Mouse (Mus musculus) layer of hippocampus, adult 8-10 months (tissue): ENCODE data around the gene Slc43a2. TPM values are rescaled to one million over a fixed set of nuclear protein-coding genes. Genes with fewer than 3 reads are reported as not detected.
A peak's percentile ranks its signal among the peaks of the same experiment; 100 is the strongest.

Experiments
- DNase-seq, 2 experiments: peaks; one replicate each; pipeline ENCODE4 v3.0.0; 2022; ENCODE audit warnings: low spot score in 2 of 2
- total RNA-seq, 4 experiments: library from RNA; stranded (reverse); gene quantifications; 2 replicates each; pipeline ENCODE4 v1.2.4; 2022

Gene Slc43a2
- 10 to 100 TPM; 42.6 to 55.5 (median 52.7) TPM for total RNA-seq

DNA sequence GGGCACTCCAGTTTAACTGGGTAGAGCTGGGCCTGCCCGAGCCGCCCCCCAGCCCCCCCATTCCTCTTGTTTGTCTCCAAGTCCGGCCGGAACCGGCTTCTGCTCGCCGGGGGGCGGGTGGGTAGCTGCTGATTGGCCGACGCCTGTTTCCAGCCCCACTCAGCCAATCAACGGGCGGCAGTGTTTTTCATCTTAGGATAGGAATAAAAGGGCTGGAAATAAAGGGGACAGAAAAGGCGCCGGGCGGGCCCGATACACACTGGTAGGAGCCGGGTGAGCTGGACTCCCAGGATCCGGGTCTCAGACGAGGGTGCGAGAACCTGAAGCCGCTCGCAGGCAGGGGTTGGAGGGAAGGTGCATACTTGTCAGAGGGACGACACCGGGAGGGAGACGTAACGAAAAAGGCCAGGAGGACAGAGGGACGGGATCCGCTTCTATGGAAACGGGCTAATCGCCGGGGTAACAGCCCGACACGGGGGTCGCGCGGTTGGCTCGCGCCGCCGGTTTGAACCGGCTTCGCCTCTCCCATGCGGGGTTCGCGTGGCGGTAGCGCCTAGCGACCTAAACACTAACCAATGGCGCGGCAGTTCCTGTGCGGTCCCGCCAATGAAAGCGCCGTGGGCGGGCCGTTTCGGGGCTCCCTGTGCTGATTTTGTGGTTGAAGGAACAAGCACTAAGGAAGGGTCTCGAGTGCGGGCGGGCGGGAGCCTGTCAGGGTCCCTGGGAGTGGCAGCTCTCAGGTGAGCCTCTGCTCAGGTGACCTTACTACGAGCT is at the start of gene Slc43a2:
Gene Slc43a2 (plus strand): TSS at position 226 of the 774 bp plus-strand sequence.
- DNase-seq = peak; percentile 98

DNA sequence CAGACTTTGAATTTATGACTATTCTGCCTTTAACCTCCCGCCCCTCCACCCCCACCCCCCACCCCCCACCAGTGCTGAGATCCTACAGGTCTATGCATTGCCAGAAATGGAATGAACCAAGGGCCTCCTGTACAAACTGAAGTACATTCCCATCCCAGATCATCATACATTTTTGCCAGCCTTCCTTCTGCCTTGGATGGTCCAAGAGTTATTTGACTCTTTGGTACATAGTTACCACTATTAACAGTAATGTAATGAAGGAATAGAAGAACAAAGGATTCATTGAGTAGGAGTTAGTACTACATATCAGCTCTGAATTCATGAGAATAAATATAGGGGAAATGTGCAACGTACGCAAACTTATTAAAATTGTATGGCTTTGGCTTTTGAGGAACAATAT is 45.3 kb upstream of the Slc43a2 start:
- DNase-seq = no peak

DNA sequence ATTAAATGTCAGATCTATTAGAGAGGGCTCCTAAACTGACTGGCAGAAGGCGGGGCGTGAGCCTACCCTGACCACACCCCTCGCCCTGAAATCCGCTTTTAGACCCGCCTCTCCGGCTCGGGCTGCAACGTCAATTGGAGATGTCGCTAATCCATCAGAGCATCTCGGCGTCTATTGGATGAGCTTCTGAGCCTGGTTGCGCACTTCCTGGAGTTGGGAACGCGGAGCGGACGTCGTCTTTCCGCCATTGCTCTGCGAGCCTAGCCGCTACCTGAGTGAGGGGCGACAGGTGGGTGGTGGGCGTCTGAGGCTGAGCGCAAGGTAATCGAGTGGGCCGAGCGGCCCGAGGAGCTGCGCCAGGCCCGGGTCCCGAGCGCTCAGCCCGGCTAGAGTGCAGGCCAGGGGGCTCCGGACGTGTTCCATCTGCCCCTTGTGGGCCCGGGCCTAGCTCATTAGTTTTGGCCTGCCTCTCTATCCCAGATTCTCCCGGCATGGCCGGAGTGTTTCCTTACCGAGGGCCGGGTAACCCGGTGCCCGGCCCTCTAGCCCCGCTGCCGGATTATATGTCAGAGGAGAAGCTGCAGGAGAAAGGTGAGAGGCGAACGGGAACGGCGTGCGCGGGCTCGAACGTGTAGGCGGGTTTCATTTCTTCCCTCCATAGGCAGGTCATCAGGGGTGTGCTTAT is 44.8 kb upstream of the Slc43a2 start, which contains the start of gene Prpf8:
Gene Prpf8 (plus strand): TSS at position 216 of the 685 bp plus-strand sequence.
- peak; percentile 98 to 99 for DNase-seq

GRCm38 (mm10) chr11:75487496-75487895 is 44.0 kb upstream of the Slc43a2 start:
- DNase-seq = no peak

- no peak for DNase-seq
Observed at GRCm38 (mm10) chr11:75494296-75495049, 37.0 kb upstream of the Slc43a2 start.

DNA sequence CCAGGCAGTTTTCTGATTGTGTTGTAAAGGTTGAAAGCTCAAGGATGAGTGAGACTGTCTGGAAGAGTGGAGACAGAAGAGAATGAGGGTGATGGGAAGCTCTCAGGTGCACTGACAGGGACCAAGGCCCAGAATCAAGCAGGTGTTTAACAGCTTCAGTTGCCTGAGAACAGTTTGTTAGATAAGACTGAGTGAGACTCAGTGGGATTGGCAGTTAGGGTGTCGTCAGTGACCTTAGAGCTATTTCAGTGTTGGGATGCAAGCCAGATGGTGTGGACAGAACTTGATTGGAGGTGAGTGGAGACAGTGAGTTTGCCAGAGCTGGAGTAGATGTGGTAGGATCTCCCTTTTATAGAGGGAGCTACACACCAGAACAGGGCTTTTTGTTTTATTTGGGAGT is 33.4 kb upstream of the Slc43a2 start:
- DNase-seq = no peak

- no peak for DNase-seq
Observed at GRCm38 (mm10) chr11:75508162-75508561, 23.3 kb upstream of the Slc43a2 start.

- no peak for DNase-seq
Observed at GRCm38 (mm10) chr11:75508904-75509303, 22.6 kb upstream of the Slc43a2 start.

GRCm38 (mm10) chr11:75509741-75510626 is 21.5 kb upstream of the Slc43a2 start, which contains the start of gene Rilp:
TSS of gene Rilp (plus strand) at chr11:75510094.
- no peak for DNase-seq

GRCm38 (mm10) chr11:75510627-75510993 is 20.9 kb upstream of the Slc43a2 start:
- peak; percentile 81 to 88 for DNase-seq

GRCm38 (mm10) chr11:75511213-75511612 is 20.3 kb upstream of the Slc43a2 start:
- no peak for DNase-seq

- DNase-seq = no peak
Observed at GRCm38 (mm10) chr11:75512301-75513018, 19.0 kb upstream of the Slc43a2 start.

DNA sequence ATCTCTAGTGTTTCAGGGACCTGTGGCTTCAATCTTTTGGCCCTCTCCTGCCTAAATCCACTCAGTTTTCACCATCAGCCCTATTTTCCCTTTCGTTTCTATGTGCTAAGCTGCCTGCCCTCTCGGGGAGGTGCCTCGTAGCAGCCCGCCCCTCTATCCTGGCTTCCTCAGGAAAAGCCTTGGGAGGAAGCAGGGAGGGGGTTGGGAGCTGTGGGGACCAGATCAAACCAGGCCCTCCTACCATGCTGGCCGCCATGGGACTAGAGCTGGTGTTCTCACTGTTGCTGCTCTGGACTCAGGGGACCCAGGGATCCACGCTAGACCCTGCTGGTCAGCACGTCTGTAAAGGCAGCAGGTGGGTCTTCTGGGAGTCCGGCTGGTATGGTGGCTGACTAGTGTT is 18.2 kb upstream of the Slc43a2 start, which contains the start of gene Scarf1:
Gene Scarf1 (plus strand): TSS at position 205 of the 400 bp plus-strand sequence.
- DNase-seq = no peak

- no peak for DNase-seq
Observed at GRCm38 (mm10) chr11:75515186-75515585, 16.3 kb upstream of the Slc43a2 start.

DNA sequence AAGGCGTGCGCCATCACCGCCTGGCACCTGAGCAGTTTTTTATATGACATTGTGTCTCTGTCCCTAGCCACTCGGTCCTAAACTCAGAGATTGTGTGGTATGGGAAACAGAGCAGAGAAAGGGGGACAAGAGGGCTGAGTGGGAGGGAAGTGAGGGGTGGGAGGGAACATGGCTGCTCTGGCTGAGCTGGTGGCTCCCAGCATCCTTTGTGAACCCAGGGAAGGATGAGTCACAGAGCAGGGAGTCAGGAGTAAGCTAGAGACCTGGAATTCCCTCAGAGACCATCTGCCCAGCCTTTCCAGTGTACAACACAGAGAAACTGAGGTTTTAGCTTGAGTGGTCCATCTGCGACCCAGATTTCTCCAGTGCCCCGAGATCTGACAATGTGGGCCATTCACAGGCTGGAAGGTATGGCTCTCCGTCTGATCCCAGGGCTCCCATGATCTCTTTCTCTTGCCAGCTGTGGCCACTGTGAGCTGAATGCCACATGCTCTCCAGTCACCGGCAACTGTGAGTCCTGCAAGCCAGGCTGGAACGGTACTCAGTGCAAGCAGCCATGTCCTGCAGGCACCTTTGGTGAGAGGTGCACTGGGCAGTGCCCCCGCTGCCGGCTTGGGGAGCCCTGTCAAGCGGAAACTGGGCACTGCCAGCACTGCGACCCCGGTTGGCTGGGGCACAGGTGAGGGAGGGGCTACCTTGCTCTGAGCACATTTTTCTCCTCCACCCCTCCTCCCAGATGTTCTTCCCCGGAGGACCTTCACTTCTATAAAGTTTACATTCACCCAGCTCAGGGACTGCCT is 11.5 kb upstream of the Slc43a2 start:
- no peak for DNase-seq

DNA sequence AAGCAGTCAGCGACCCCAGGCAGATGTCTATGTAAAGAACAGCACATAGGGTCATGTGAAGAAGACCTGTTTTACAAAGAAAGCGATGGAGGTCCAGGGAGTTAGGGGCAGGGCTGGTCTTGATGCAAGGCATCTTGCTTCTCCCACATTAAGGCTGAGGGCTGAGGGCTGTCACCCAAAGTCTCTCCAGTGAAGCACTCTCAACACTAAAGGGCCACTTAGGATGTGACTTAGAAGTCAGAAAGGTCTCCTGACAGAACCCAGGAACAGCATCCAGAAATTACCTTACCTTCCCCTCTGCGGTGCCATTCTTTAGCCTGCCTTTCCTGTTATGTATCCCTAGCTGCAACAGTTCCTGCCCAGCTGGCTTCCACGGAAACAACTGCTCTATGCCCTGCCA is 9.9 kb upstream of the Slc43a2 start:
- no peak for DNase-seq

DNA sequence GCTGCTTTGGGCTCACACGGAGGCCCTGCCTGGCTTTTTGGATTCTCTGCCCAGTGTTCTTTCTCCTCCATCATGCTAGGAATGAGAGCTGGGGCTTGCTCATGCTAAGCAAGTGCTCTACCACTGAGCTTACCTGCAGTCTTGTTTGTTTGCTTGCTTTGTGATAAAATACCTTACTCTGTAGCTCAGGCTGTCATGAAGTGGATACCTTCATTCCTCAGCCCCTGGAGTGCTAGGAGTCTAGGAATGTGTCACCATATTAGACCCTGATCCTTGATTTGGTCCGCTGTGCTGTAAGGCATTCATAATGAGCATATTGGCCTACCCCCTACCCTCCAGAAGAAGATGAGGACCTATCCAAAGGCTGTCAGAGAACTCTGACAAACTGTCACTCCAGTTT is 8.7 kb upstream of the Slc43a2 start:
- no peak for DNase-seq

DNA sequence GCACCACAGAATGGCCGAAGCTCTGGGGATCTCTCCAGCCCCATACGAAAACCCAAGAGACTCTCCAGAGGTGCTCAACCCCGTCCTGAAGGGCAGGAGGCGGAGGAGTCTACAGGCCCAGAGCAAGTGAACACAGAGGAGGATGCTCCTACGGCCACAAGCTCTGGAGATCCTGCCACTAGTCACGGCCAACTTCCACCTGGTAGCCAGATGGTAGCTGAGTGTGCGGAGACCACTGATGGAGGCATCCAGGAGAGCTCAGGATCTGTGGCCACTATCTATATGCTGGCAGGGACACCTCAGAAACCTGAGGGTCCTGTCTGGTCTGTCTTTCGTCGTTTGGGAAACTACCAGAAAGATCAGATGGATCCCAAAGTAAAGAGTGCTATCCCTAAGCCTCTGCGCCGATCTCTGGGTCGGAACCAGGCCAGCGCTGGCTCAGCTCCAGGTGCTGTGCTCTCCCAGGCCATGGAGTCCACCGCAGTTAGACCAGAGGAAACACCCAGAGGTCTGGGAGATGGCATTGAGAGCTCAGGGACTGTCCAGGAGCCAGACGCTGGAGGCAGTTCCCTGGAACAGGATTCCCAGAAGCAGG is 5.9 kb upstream of the Slc43a2 start:
- DNase-seq = no peak

GRCm38 (mm10) chr11:75526943-75527342 is 4.6 kb upstream of the Slc43a2 start:
- no peak for DNase-seq
